In genomic region chr2:116068901-116069300, GRCm38 (mm10) we compare ENCODE assay signal across 10 mouse cellular contexts. TPM values are rescaled to one million over a fixed set of nuclear protein-coding genes. Genes with fewer than 3 reads are reported as not detected.
DNase-seq lines count a peak whose midpoint lies in the region; ATAC-seq lines count a peak whose summit lies in the region.
"Had no signal": no experiment of that assay in that cellular context is flagged by ENCODE, and none has a peak within 500 bp of the region (broad histone marks: within the 10 kb centered on the region; RNA-seq: fewer than 3 reads in every experiment).

No protein-coding gene starts in this region.

- intact Hi-C loops in left cerebral cortex, postnatal 25 days (cut with DNase I) = loop anchor here (10.0 kb wide), 1 partner anchor 484 kb away; the partner anchor contains the start of gene BC052040

- DNase-seq in kidney, adult 11 months = no peak
- no peak for DNase-seq in forebrain, embryonic 11.5 days (ENCODE audit: low spot score)
- DNase-seq in left cerebral cortex, postnatal 25 days (ENCODE audit: low spot score in 2 of 2) = no peak
- DNase-seq in gastrocnemius, adult 18-20 months (ENCODE audit: low spot score) = no peak
- DNase-seq: layer of hippocampus, adult 9-11 months had no signal

- no peak for ATAC-seq in kidney, embryonic 16.5 days (ENCODE audit: low FRiP score, low TSS enrichment)
- no peak for ATAC-seq in forebrain, embryonic 11.5 days (replicated peaks; ENCODE audit: low FRiP score)
- no peak for ATAC-seq in intestine, embryonic 15.5 days
- ATAC-seq in neural tube, embryonic 13.5 days (ENCODE audit: low read depth) = no peak
- ATAC-seq in megakaryocyte-erythroid progenitor cell, adult 5-6 weeks (replicated peaks; ENCODE audit: low FRiP score, low TSS enrichment, poor library complexity, severe bottlenecking) = no peak

- H3K9ac ChIP-seq in kidney, embryonic 16.5 days (replicated peaks; ENCODE audit: low read length) = peak overlapping the region; percentile 91
- peak overlapping the region; percentile 73 for H3K9ac ChIP-seq in forebrain, embryonic 11.5 days (ENCODE audit: low read length)
- peak overlapping the region; percentile 41 for H3K9ac ChIP-seq in intestine, embryonic 15.5 days
- H3K9ac ChIP-seq in neural tube, embryonic 13.5 days = peak overlapping the region; percentile 96

- peaks cover 11% of the 10 kb centered on the region; the same call in 1 of the 2 replicates for H3K4me1 ChIP-seq in kidney, embryonic 16.5 days (ENCODE audit: insufficient read depth, low read length)
- peaks cover 10% of the 10 kb centered on the region; the same call in 1 of the 2 replicates for H3K4me1 ChIP-seq in forebrain, embryonic 11.5 days (replicated peaks; ENCODE audit: control insufficient read depth, insufficient read depth, low read length)
- no peaks in the 10 kb centered on the region for H3K4me1 ChIP-seq in intestine, embryonic 15.5 days (replicated peaks)
- H3K4me1 ChIP-seq in neural tube, embryonic 13.5 days (replicated peaks) = peaks cover 54% of the 10 kb centered on the region

- peak overlapping the region; percentile 99 for H3K27ac ChIP-seq in kidney, embryonic 16.5 days (ENCODE audit: low read length)
- H3K27ac ChIP-seq in forebrain, embryonic 11.5 days (ENCODE audit: low read depth, low read length) = peak overlapping the region; percentile 47; the same call in 1 of the 2 replicates
- H3K27ac ChIP-seq in intestine, embryonic 15.5 days = peak overlapping the region; percentile 42
- peak overlapping the region; percentile 98 for H3K27ac ChIP-seq in neural tube, embryonic 13.5 days (replicated peaks)

- H3K9me3 ChIP-seq in kidney, embryonic 16.5 days (ENCODE audit: low read length) = no peaks in the 10 kb centered on the region
- no peaks in the 10 kb centered on the region for H3K9me3 ChIP-seq in forebrain, embryonic 11.5 days (ENCODE audit: control insufficient read depth, low read length)
- H3K9me3 ChIP-seq in intestine, embryonic 15.5 days = no peaks in the 10 kb centered on the region
- H3K9me3 ChIP-seq in neural tube, embryonic 13.5 days = no peaks in the 10 kb centered on the region

- peak overlapping the region; percentile 78 for H3K4me2 ChIP-seq in kidney, embryonic 16.5 days (replicated peaks; ENCODE audit: low read depth, low read length)
- peak overlapping the region; percentile 82 for H3K4me2 ChIP-seq in forebrain, embryonic 11.5 days (ENCODE audit: low read depth, low read length, severe bottlenecking)
- peak overlapping the region; percentile 77 for H3K4me2 ChIP-seq in intestine, embryonic 15.5 days (replicated peaks)
- H3K4me2 ChIP-seq in neural tube, embryonic 13.5 days = peak overlapping the region; percentile 84

- H3K27me3 ChIP-seq in kidney, embryonic 16.5 days (ENCODE audit: insufficient read depth, low read length) = no peaks in the 10 kb centered on the region
- H3K27me3 ChIP-seq in forebrain, embryonic 11.5 days (ENCODE audit: control insufficient read depth, insufficient read depth, low read length) = peaks cover 13% of the 10 kb centered on the region
- peaks cover 12% of the 10 kb centered on the region; the same call in 1 of the 2 replicates for H3K27me3 ChIP-seq in intestine, embryonic 15.5 days (replicated peaks)
- peaks cover 6% of the 10 kb centered on the region; the same call in 1 of the 2 replicates for H3K27me3 ChIP-seq in neural tube, embryonic 13.5 days

- no peaks in the 10 kb centered on the region for H3K36me3 ChIP-seq in kidney, embryonic 16.5 days (ENCODE audit: insufficient read depth, low read length)
- no peaks in the 10 kb centered on the region for H3K36me3 ChIP-seq in forebrain, embryonic 11.5 days (ENCODE audit: control insufficient read depth, insufficient read depth, low read length)
- H3K36me3 ChIP-seq in intestine, embryonic 15.5 days = no peaks in the 10 kb centered on the region
- H3K36me3 ChIP-seq in neural tube, embryonic 13.5 days = no peaks in the 10 kb centered on the region

- H3K4me3 ChIP-seq in kidney, embryonic 16.5 days (ENCODE audit: low read length) = peak overlapping the region; percentile 83
- peak overlapping the region; percentile 75 for H3K4me3 ChIP-seq in forebrain, embryonic 11.5 days (ENCODE audit: low read depth, low read length)
- peak overlapping the region; percentile 62 for H3K4me3 ChIP-seq in intestine, embryonic 15.5 days (replicated peaks)
- peak overlapping the region; percentile 73 for H3K4me3 ChIP-seq in neural tube, embryonic 13.5 days

- WGBS in kidney, embryonic 16.5 days = 10% methylated on average over 7 of the region's 7 CpGs
- WGBS in forebrain, embryonic 11.5 days = 6% methylated on average over 7 of the region's 7 CpGs
- WGBS in intestine, embryonic 15.5 days = 12% methylated on average over 7 of the region's 7 CpGs
- WGBS in neural tube, embryonic 13.5 days = 7% methylated on average over 7 of the region's 7 CpGs

RNA-seq across cellular contexts. Expression of gene Meis2, which starts 3.3 kb away (rescaled TPM):
- 72.6 and 90.3 TPM in 2 replicates for polyA plus RNA-seq in kidney, embryonic 16.5 days (2015; fragmentation: Nextera tagmentation; extraction: Ambion mirVana)
- 75.4 and 77.2 TPM in 2 replicates for polyA plus RNA-seq in forebrain, embryonic 11.5 days (2014; fragmentation: Nextera tagmentation; extraction: Ambion mirVana)
- polyA plus RNA-seq in intestine, embryonic 15.5 days (2015; fragmentation: Nextera tagmentation; extraction: Ambion mirVana) = 39.9 and 41.5 TPM in 2 replicates
- 92.0 and 98.7 TPM in 2 replicates for polyA plus RNA-seq in neural tube, embryonic 13.5 days (2015; fragmentation: Nextera tagmentation; extraction: Ambion mirVana)
- 100 to 1,000 TPM in 1 of 2 experiments, 10 to 100 TPM in 1; 94.3 to 130 TPM for total RNA-seq in left cerebral cortex, postnatal 25 days (2021)
- not detected in 2 replicates for total RNA-seq in megakaryocyte-erythroid progenitor cell, adult 5-6 weeks (2014; fragmentation: Nextera tagmentation)
- total RNA-seq in megakaryocyte-erythroid progenitor cell, adult 5-6 weeks (2017) = 0.46 TPM in 1 of 2 replicates, not detected in the other
- 1 to 10 TPM; 1.3 to 1.4 TPM for total RNA-seq in gastrocnemius, adult 18-20 months (2021)
- total RNA-seq: monocyte, adult 5-6 weeks had no signal

Comparison
In these comparisons a context has a peak if more than half of its experiments do, and no peak if none do; other contexts are left out.
1. H3K27ac ChIP-seq: peak in every context shown above with its lines; median percentile 99 in kidney, embryonic 16.5 days; 98 in neural tube, embryonic 13.5 days; 47 in forebrain, embryonic 11.5 days; 42 in intestine, embryonic 15.5 days.
2. H3K9ac ChIP-seq: peak in every context shown above with its lines; median percentile 96 in neural tube, embryonic 13.5 days; 91 in kidney, embryonic 16.5 days; 73 in forebrain, embryonic 11.5 days; 41 in intestine, embryonic 15.5 days.